ENCODE assay signal across 15 mouse cellular contexts in the genomic region with DNA sequence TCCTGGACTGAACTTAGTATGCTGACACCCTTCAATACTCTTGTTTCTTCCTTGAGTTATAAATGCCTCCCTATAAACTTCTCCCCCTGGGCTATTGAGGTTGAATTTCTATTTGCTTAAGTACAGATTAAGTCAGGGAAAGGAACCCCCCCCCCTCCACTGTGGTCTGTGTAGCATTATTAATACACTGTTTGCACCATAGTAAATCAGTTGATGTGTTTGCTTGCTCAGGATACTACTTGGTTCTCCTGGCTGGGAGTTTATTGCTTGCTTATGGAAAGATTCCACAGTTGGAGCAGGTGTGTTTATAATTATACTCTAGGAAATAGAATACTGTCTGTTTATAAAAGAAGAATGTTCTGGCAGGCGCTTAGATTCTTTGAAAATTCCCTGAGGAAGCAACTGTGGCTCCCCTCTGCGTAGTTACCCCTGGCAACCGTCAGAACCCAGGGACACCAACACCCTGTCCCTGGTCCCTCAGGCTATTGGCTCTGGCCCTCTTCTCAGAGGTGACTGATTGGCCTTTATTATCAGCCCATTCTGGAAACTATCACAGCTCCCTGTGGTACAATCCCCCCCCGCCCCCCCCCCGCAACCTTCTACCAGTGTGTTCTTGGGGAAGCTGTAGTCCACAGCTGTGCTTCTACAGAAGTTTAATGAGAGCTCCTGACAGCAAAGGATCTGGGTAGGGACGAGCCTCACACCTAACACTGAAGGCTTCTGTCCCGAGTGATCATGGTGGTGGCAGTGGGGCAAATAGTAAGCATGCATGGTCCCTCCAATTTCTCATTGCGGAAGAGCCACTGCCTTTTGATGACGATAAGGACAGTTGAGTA.
A peak's percentile ranks its signal among the peaks of the same experiment; 100 is the strongest.
DNase-seq lines count a peak whose midpoint lies in the region; ATAC-seq and TF ChIP-seq lines count a peak whose summit lies in the region.
"Had no signal": no experiment of that assay in that cellular context is flagged by ENCODE, and none has a peak within 500 bp of the region (broad histone marks: within the 10 kb centered on the region; RNA-seq: fewer than 3 reads in every experiment).

No protein-coding gene starts in this region.

- ATAC-seq in stomach, embryonic 14.5 days (ENCODE audit: insufficient number of reproducible peaks, insufficient read depth, low FRiP score, low read depth) = peak; percentile 35; the same call in 1 of the 2 replicates
- no peak for ATAC-seq in stomach, postnatal 0 days (ENCODE audit: low FRiP score, low TSS enrichment)
- peak; percentile 78 for ATAC-seq in limb, embryonic 13.5 days (ENCODE audit: low FRiP score, low read depth)
- ATAC-seq: Patski had no signal

- H3K27me3 ChIP-seq in stomach, embryonic 14.5 days (ENCODE audit: control insufficient read depth, insufficient read depth, low read length) = no peaks in the 10 kb centered on the region
- no peaks in the 10 kb centered on the region for H3K27me3 ChIP-seq in stomach, postnatal 0 days (ENCODE audit: control insufficient read depth, insufficient read depth, low read length)
- no peaks in the 10 kb centered on the region for H3K27me3 ChIP-seq in limb, embryonic 13.5 days
- H3K27me3 ChIP-seq: Patski; stomach, embryonic 15.5 days had no signal

- H3K9me3 ChIP-seq in stomach, embryonic 14.5 days (ENCODE audit: control insufficient read depth, low read depth, low read length) = no peaks in the 10 kb centered on the region
- H3K9me3 ChIP-seq in stomach, postnatal 0 days (ENCODE audit: control insufficient read depth, low read length) = no peaks in the 10 kb centered on the region
- H3K9me3 ChIP-seq in limb, embryonic 13.5 days = no peaks in the 10 kb centered on the region
- H3K9me3 ChIP-seq: stomach, embryonic 15.5 days had no signal

- no peak overlapping the region for H3K4me2 ChIP-seq in stomach, embryonic 14.5 days (replicated peaks; ENCODE audit: low read depth, low read length)
- H3K4me2 ChIP-seq in stomach, postnatal 0 days (replicated peaks; ENCODE audit: low read depth) = no peak overlapping the region
- no peak overlapping the region for H3K4me2 ChIP-seq in limb, embryonic 13.5 days (replicated peaks)
- H3K4me2 ChIP-seq: stomach, embryonic 15.5 days had no signal

- H3K4me1 ChIP-seq in stomach, embryonic 14.5 days (ENCODE audit: control insufficient read depth, insufficient read depth, low read length) = no peaks in the 10 kb centered on the region
- H3K4me1 ChIP-seq in stomach, postnatal 0 days (replicated peaks; ENCODE audit: control insufficient read depth, insufficient read depth) = no peaks in the 10 kb centered on the region; the same call in 1 of the 2 replicates
- peaks cover 31% of the 10 kb centered on the region for H3K4me1 ChIP-seq in limb, embryonic 13.5 days

- peak; percentile 97 for DNase-seq in heart, adult 11 months
- no peak for DNase-seq in heart, postnatal 36 days
- no peak for DNase-seq in stomach, postnatal 0 days (ENCODE audit: low spot score)
- no peak for DNase-seq in kidney, postnatal 14 days
- DNase-seq in cerebellum, adult 8-10 months = no peak
- no peak for DNase-seq in cerebellum, postnatal 25 days
- DNase-seq: adrenal gland, postnatal 25 days; B cell, adult 2 months; kidney, adult 18-20 months; layer of hippocampus, postnatal 36 days; lung, postnatal 36 days had no signal

- H3K27ac ChIP-seq in stomach, embryonic 14.5 days (ENCODE audit: low read length) = no peak overlapping the region
- H3K27ac ChIP-seq in stomach, postnatal 0 days (replicated peaks) = no peak overlapping the region
- H3K27ac ChIP-seq in limb, embryonic 13.5 days = no peak overlapping the region
- H3K27ac ChIP-seq: stomach, embryonic 15.5 days had no signal

- intact Hi-C loops in heart, postnatal 36 days (cut with DNase I) = loop anchor here (1.0 to 5.0 kb wide), 4 partner anchors 32 to 147 kb away; no protein-coding TSS in a partner anchor

- no peak for TF ChIP-seq EP300 in stomach, postnatal 0 days (optimal IDR thresholded peaks at IDR 0.05)

- WGBS in stomach, embryonic 14.5 days = 63% methylated on average over 9 of the region's 9 CpGs
- whole genome bisulfite sequencing in stomach, postnatal 0 days = 66% methylated on average over 9 of the region's 9 CpGs
- WGBS in limb, embryonic 13.5 days = 44% methylated on average over 9 of the region's 9 CpGs

- no peak for TF ChIP-seq CTCF in stomach, postnatal 0 days (IDR thresholded peaks at IDR 0.05; ENCODE audit: low read depth)

- no peak overlapping the region for H3K4me3 ChIP-seq in stomach, embryonic 14.5 days (ENCODE audit: low read depth, low read length)
- no peak overlapping the region for H3K4me3 ChIP-seq in stomach, postnatal 0 days (ENCODE audit: low read depth, low read length)
- no peak overlapping the region for H3K4me3 ChIP-seq in limb, embryonic 13.5 days
- H3K4me3 ChIP-seq: stomach, embryonic 15.5 days had no signal

- no peak overlapping the region for H3K9ac ChIP-seq in stomach, embryonic 14.5 days (replicated peaks; ENCODE audit: low read depth, low read length)
- H3K9ac ChIP-seq in stomach, postnatal 0 days (ENCODE audit: low read length) = no peak overlapping the region
- no peak overlapping the region for H3K9ac ChIP-seq in limb, embryonic 13.5 days
- H3K9ac ChIP-seq: stomach, embryonic 15.5 days had no signal

- H3K36me3 ChIP-seq in stomach, embryonic 14.5 days (ENCODE audit: control insufficient read depth, insufficient read depth, low read length) = no peaks in the 10 kb centered on the region
- no peaks in the 10 kb centered on the region for H3K36me3 ChIP-seq in stomach, postnatal 0 days (ENCODE audit: control insufficient read depth, insufficient read depth, low read length)
- no peaks in the 10 kb centered on the region for H3K36me3 ChIP-seq in limb, embryonic 13.5 days
- H3K36me3 ChIP-seq: stomach, embryonic 15.5 days had no signal
